Mouse (Mus musculus) kidney, postnatal 36 days (tissue): ENCODE measurements around the gene Mapk13.
"Not testable (repeated sequence)": the region's sequence is repeated elsewhere in the genome, so short reads cannot be mapped to it uniquely, and the experiment has no call there.

Experiments
- DNase-seq, 2 experiments: peaks; one replicate each; pipeline ENCODE4 v3.0.0; 2021 to 2022; ENCODE audit warnings: mixed read lengths in 2 of 2

Mapk13 gene

GRCm38 (mm10) chr17:28815384-28816004 is 46.4 kb downstream of the Mapk13 start:
- DNase-seq = no peak

- not testable (repeated sequence) for DNase-seq
These were observed 47.2 kb downstream of the Mapk13 start for GRCm38 (mm10) chr17:28816326-28816725.

- no peak for DNase-seq
These were observed 48.0 kb downstream of the Mapk13 start for GRCm38 (mm10) chr17:28816875-28817811.

GRCm38 (mm10) chr17:28820189-28820588 is 51.1 kb downstream of the Mapk13 start:
- DNase-seq = no peak

- DNase-seq = no peak
These were observed 54.1 kb downstream of the Mapk13 start for GRCm38 (mm10) chr17:28823004-28823745.

- DNase-seq = no peak
These were observed 54.7 kb downstream of the Mapk13 start for GRCm38 (mm10) chr17:28823749-28824148.

- DNase-seq = no peak
These were observed 55.8 kb downstream of the Mapk13 start for GRCm38 (mm10) chr17:28824896-28825295.

GRCm38 (mm10) chr17:28825359-28826041 is 56.4 kb downstream of the Mapk13 start:
- DNase-seq = no peak

- DNase-seq = no peak
These were observed 58.7 kb downstream of the Mapk13 start for GRCm38 (mm10) chr17:28827665-28828231.

- no peak for DNase-seq
These were observed 60.0 kb downstream of the Mapk13 start for GRCm38 (mm10) chr17:28829120-28829519.
